34 mouse cellular contexts compared by ENCODE assay signal in the genomic region with DNA sequence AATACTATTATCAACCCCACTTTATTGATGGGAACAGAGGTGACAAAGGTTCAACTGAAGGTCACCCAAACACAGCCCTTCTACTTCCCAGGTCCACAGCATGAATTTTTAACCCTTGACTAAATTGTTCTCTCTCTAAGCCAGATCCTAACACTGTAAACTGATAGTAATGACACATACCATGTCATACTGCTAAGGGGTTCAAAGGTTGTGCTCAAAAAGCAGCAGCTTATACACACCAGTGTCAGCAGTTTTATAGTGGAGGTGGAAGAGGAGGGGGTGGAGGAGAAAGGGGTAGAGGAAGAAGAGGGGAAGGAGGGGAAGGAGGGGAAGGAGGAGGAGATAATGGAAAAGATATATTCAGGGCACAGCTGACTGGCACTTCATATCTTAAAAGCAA. TPM values are rescaled to one million over a fixed set of nuclear protein-coding genes. Genes with fewer than 3 reads are reported as not detected.
"Had no signal": no experiment of that assay in that cellular context is flagged by ENCODE, and none has a peak within 500 bp of the region (broad histone marks: within the 10 kb centered on the region; RNA-seq: fewer than 3 reads in every experiment).

No protein-coding gene starts in this region.

- H3K9me3 ChIP-seq: heart, embryonic 10.5 days; heart, embryonic 12.5 days; hindbrain, embryonic 10.5 days; hindbrain, embryonic 12.5 days; limb, embryonic 13.5 days; limb, embryonic 15.5 days; liver, embryonic 12.5 days had no signal

- H3K36me3 ChIP-seq: heart, embryonic 10.5 days; heart, embryonic 12.5 days; hindbrain, embryonic 10.5 days; hindbrain, embryonic 12.5 days; limb, embryonic 13.5 days; limb, embryonic 15.5 days; liver, embryonic 12.5 days had no signal

- H3K4me1 ChIP-seq: liver, embryonic 12.5 days had no signal

- DNase-seq: forebrain, postnatal 0 days; gastrocnemius, postnatal 14 days; gastrocnemius, postnatal 36 days; heart, adult 2 months; heart, postnatal 10 days; heart, postnatal 4 days; kidney, adult 11 months; kidney, adult 8-10 months; kidney, postnatal 14 days; kidney, postnatal 36 days; layer of hippocampus, adult 9-11 months; layer of hippocampus, postnatal 36 days; left cerebral cortex, postnatal 4 days had no signal

- ATAC-seq: forebrain, postnatal 0 days; hindbrain, embryonic 16.5 days; inflammation-experienced regulatory T-cells, adult 6 months; liver, embryonic 12.5 days had no signal

- H3K4me2 ChIP-seq: heart, embryonic 12.5 days; hindbrain, embryonic 12.5 days; hindbrain, embryonic 14.5 days; limb, embryonic 13.5 days; limb, embryonic 15.5 days; liver, embryonic 12.5 days had no signal

- H3K27me3 ChIP-seq: heart, embryonic 12.5 days; hindbrain, embryonic 12.5 days; limb, embryonic 13.5 days; limb, embryonic 15.5 days; liver, embryonic 12.5 days had no signal

- H3K9ac ChIP-seq: forebrain, postnatal 0 days; heart, embryonic 12.5 days; hindbrain, embryonic 12.5 days; hindbrain, embryonic 14.5 days; limb, embryonic 13.5 days; limb, embryonic 15.5 days; liver, embryonic 12.5 days; liver, embryonic 14.5 days had no signal

- H3K4me3 ChIP-seq: heart, adult 2 months; heart, embryonic 10.5 days; heart, embryonic 12.5 days; hindbrain, embryonic 10.5 days; hindbrain, embryonic 12.5 days; limb, embryonic 13.5 days; limb, embryonic 15.5 days; liver, embryonic 12.5 days had no signal

- H3K27ac ChIP-seq: heart, adult 2 months; heart, embryonic 10.5 days; hindbrain, embryonic 10.5 days; hindbrain, embryonic 12.5 days; hindbrain, embryonic 14.5 days; limb, embryonic 13.5 days; limb, embryonic 15.5 days; liver, embryonic 12.5 days; liver, embryonic 14.5 days had no signal

RNA-seq across cellular contexts. Expression of a gene that starts 20.4 kb away (rescaled TPM):
- total RNA-seq: heart, adult 2 months; heart, postnatal 4 days had no signal
- polyA plus RNA-seq: heart, adult 2 months; heart, embryonic 12.5 days; heart, embryonic 14.5 days; inflammation-experienced regulatory T-cells, adult 6 months; liver, embryonic 12.5 days had no signal

RNA-seq across cellular contexts. Expression of a gene that starts 57.4 kb away (rescaled TPM):
- total RNA-seq: forebrain, postnatal 0 days; gastrocnemius, adult 8-10 months; gastrocnemius, postnatal 14 days; gastrocnemius, postnatal 36 days; heart, adult 2 months; heart, postnatal 10 days; heart, postnatal 25 days; heart, postnatal 4 days; layer of hippocampus, adult 18-20 months; layer of hippocampus, adult 8-10 months; layer of hippocampus, postnatal 14 days; layer of hippocampus, postnatal 36 days; left cerebral cortex, adult 18-20 months; left cerebral cortex, postnatal 25 days; left cerebral cortex, postnatal 4 days had no signal
- polyA plus RNA-seq: forebrain, postnatal 0 days; heart, adult 2 months; heart, embryonic 14.5 days; heart, embryonic 16.5 days; hindbrain, embryonic 10.5 days; hindbrain, embryonic 12.5 days; hindbrain, embryonic 14.5 days; hindbrain, embryonic 16.5 days; inflammation-experienced regulatory T-cells, adult 6 months; limb, embryonic 11.5 days; limb, embryonic 13.5 days had no signal
